Mouse (Mus musculus) spleen, adult 2 months (tissue): ENCODE measurements at regions not wholly inside any gene's neighbourhood (a gene's known extent, or its start where the extent isn't known, plus 50 kb on each side); places are given as distances from the start of the nearest gene placed in this dataset.

Source experiments
- CTCF ChIP-seq: fragments of 200-500 bp; IDR thresholded peaks from 2 replicates; pipeline ENCODE4 v1.5.1; 2011; ENCODE audit warnings: mild to moderate bottlenecking, inconsistent platforms; ENCODE audit not compliant: insufficient read depth, insufficient read length, insufficient replicate concordance; ENCODE audit errors: extremely low read depth
- POLR2A ChIP-seq: fragments of 200-500 bp; IDR thresholded peaks from 2 replicates; pipeline ENCODE4 v1.6.1; 2011; ENCODE audit warnings: low read depth, low read length, inconsistent platforms

GRCm38 (mm10) chr12:106377761-106378160, 367.7 kb downstream of the Vrk1 start:
- TF ChIP-seq CTCF (no peak), POLR2A (no peak)
